Mouse (Mus musculus) spleen, embryonic (tissue): ENCODE results near the gene Agtpbp1.

Experiments used
- CTCF ChIA-PET: fragments of 350-600 bp; sonication (Branson Sonifier 250); formaldehyde crosslinking; loops from one replicate; lab custom pipeline; 2022; lab: Charles Lee

The Agtpbp1 gene

GRCm38 (mm10) chr13:59487287-59487686 is 97.7 kb downstream of the Agtpbp1 start:
- CTCF ChIA-PET: no interaction called here

- CTCF ChIA-PET: interaction anchor here (0.6 kb wide), 1 partner anchor 105 kb away, joined by 3 read pairs; no protein-coding TSS in a partner anchor
Measured at GRCm38 (mm10) chr13:59486243-59486642, 98.8 kb downstream of the Agtpbp1 start.

GRCm38 (mm10) chr13:59485456-59485855 is 99.6 kb downstream of the Agtpbp1 start:
- CTCF ChIA-PET: no interaction called here

GRCm38 (mm10) chr13:59481484-59481855 is 103.6 kb downstream of the Agtpbp1 start:
- CTCF ChIA-PET: no interaction called here

- CTCF ChIA-PET: no interaction called here
Measured at GRCm38 (mm10) chr13:59480599-59481483, 104.2 kb downstream of the Agtpbp1 start.

GRCm38 (mm10) chr13:59477928-59478327 is 107.1 kb downstream of the Agtpbp1 start:
- CTCF ChIA-PET: interaction anchor here (0.7 kb wide), 1 partner anchor 380 kb away, joined by 5 read pairs; no protein-coding TSS in a partner anchor

GRCm38 (mm10) chr13:59477451-59477850 is 107.6 kb downstream of the Agtpbp1 start:
- CTCF ChIA-PET: no interaction called here

GRCm38 (mm10) chr13:59474973-59475372 is 110.1 kb downstream of the Agtpbp1 start:
- CTCF ChIA-PET: interaction anchor here (0.6 kb wide), 1 partner anchor 216 kb away, joined by 4 read pairs; no protein-coding TSS in a partner anchor

GRCm38 (mm10) chr13:59473341-59473740 is 111.7 kb downstream of the Agtpbp1 start:
- CTCF ChIA-PET: interaction anchor here (0.7 kb wide), 1 partner anchor 80 kb away, joined by 5 read pairs; no protein-coding TSS in a partner anchor

- CTCF ChIA-PET: no interaction called here
Measured at GRCm38 (mm10) chr13:59472222-59472621, 112.8 kb downstream of the Agtpbp1 start.

- CTCF ChIA-PET: no interaction called here
Measured at GRCm38 (mm10) chr13:59469701-59470100, 115.3 kb downstream of the Agtpbp1 start.

GRCm38 (mm10) chr13:59468181-59468802 is 116.7 kb downstream of the Agtpbp1 start:
- CTCF ChIA-PET: no interaction called here

GRCm38 (mm10) chr13:59467591-59467990 is 117.4 kb downstream of the Agtpbp1 start:
- CTCF ChIA-PET: no interaction called here

- CTCF ChIA-PET: no interaction called here
Measured at GRCm38 (mm10) chr13:59460958-59461357, 124.1 kb downstream of the Agtpbp1 start.

- CTCF ChIA-PET: no interaction called here
Measured at GRCm38 (mm10) chr13:59456203-59456602, 128.8 kb downstream of the Agtpbp1 start.

- CTCF ChIA-PET: no interaction called here
Measured at GRCm38 (mm10) chr13:59454001-59454785, 130.8 kb downstream of the Agtpbp1 start.

- CTCF ChIA-PET: no interaction called here
Measured at GRCm38 (mm10) chr13:59453582-59453981, 131.4 kb downstream of the Agtpbp1 start.

GRCm38 (mm10) chr13:59453045-59453444 is 132.0 kb downstream of the Agtpbp1 start:
- CTCF ChIA-PET: no interaction called here

- CTCF ChIA-PET: no interaction called here
Measured at GRCm38 (mm10) chr13:59450840-59451239, 134.2 kb downstream of the Agtpbp1 start.

- CTCF ChIA-PET: no interaction called here
Measured at GRCm38 (mm10) chr13:59447130-59447529, 137.9 kb downstream of the Agtpbp1 start.

- CTCF ChIA-PET: no interaction called here
Measured at GRCm38 (mm10) chr13:59445179-59445578, 139.8 kb downstream of the Agtpbp1 start.

GRCm38 (mm10) chr13:59444371-59444770 is 140.7 kb downstream of the Agtpbp1 start:
- CTCF ChIA-PET: no interaction called here
